Mouse (Mus musculus): ENCODE results near the gene Gimap4. TPM values are rescaled to one million over a fixed set of nuclear protein-coding genes. Genes with fewer than 3 reads are reported as not detected.

The Gimap4 gene
- total RNA-seq, 1 experiment = 0.67 TPM

DNA sequence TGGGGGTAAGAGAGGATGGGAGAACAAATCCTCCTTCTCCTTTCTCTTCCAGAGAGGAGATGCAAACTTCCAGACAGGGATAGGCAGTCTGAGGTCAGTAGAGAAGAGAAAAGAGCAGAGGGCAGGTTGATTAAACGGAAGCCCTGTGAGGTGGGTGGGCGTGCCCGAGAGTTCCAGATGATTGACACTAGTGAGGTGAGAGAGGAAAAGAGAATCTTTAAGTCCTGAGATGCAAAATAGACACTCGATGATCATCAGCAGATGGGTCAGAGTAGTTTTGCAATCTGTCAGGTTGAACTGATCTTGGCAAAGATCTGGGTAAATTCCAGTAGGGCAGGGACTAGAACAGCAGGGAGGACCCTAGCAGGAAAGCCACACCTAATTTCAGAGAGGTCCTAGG, 19.6 kb upstream of the Gimap4 start:
- Histone ChIP-seq H3K27ac (ENCODE audit: insufficient read depth, low read depth, low read length, poor library complexity, severe bottlenecking) (no peak overlapping the region), H3K9me3 (ENCODE audit: control insufficient read depth, insufficient read depth, low read depth, low read length) (no peaks in the 10 kb centered on the region), H3K9ac (ENCODE audit: insufficient read depth, low read depth, low read length, poor library complexity, severe bottlenecking) (no peak overlapping the region), H3K4me1 (ENCODE audit: control insufficient read depth in 2 of 2, insufficient read depth in 2 of 2, low read length in 2 of 2, poor library complexity in 1 of 2) (peaks cover 0 to 2% of the 10 kb centered on the region in 2 experiments; a peak in 1 of 4 replicates), H3K4me3 (ENCODE audit: insufficient read depth in 1 of 2, low read depth in 1 of 2, low read length in 2 of 2, poor library complexity in 1 of 2, severe bottlenecking in 1 of 2) (no peak overlapping the region), H3K36me3 (ENCODE audit: control insufficient read depth, insufficient read depth, low read length, poor library complexity, severe bottlenecking) (no peaks in the 10 kb centered on the region)
- no peak for TF ChIP-seq ZC3H11A (IDR thresholded peaks at IDR 0.05; ENCODE audit: borderline replicate concordance, low read depth, low read length)
- no peak for DNase-seq (ENCODE audit: low read depth, low spot score)
- in situ Hi-C loops (cut with MboI; ENCODE audit: low sequenced_read_pairs in 2 of 2, unreplicated experiment in 2 of 2) = no loop called here

DNA sequence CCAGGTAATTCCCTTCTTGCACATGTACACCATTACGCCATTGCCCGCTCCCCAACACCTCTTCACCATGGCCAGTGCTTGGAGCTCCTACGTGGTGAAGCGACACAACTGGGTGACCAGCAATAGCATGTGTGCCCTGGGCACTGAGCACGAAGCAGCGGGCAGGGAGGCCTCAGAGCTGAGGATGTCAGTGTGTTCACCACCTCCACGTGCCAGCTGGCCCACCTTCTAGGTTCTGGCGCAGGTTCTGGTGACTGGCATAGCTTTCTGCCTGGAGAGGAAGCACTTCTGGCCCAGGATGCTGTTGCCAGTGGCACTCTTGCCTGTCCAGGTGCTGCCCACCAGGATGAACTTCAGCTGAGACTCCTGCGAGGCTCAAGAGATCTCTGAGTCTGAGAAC, 18.9 kb upstream of the Gimap4 start:
- in situ Hi-C loops (cut with MboI; ENCODE audit: low sequenced_read_pairs in 2 of 2, unreplicated experiment in 2 of 2) = no loop called here
- TF ChIP-seq MAFK (IDR thresholded peaks at IDR 0.05; ENCODE audit: insufficient read depth, low read depth, low read length) (no peak), CHD2 (IDR thresholded peaks at IDR 0.05; ENCODE audit: low read depth, low read length) (no peak), ZNF384 (IDR thresholded peaks at IDR 0.05; ENCODE audit: low read depth, low read length) (no peak), HCFC1 (IDR thresholded peaks at IDR 0.05; ENCODE audit: borderline replicate concordance, insufficient read depth, low read length) (no peak), ZC3H11A (IDR thresholded peaks at IDR 0.05; ENCODE audit: borderline replicate concordance, low read depth, low read length) (no peak)
- no peaks in the 10 kb centered on the region for H3K36me3 ChIP-seq (ENCODE audit: control insufficient read depth, insufficient read depth, low read length, poor library complexity, severe bottlenecking)
- DNase-seq (ENCODE audit: low read depth, low spot score) = no peak
- H3K4me1 ChIP-seq (ENCODE audit: control insufficient read depth in 2 of 2, insufficient read depth in 2 of 2, low read length in 2 of 2, poor library complexity in 1 of 2) = peaks cover 0 to 2% of the 10 kb centered on the region in 2 experiments; a peak in 1 of 4 replicates
- no peaks in the 10 kb centered on the region for H3K9me3 ChIP-seq (ENCODE audit: control insufficient read depth, insufficient read depth, low read depth, low read length)
- H3K9ac ChIP-seq (ENCODE audit: insufficient read depth, low read depth, low read length, poor library complexity, severe bottlenecking) = no peak overlapping the region
- H3K27ac ChIP-seq (ENCODE audit: insufficient read depth, low read depth, low read length, poor library complexity, severe bottlenecking) = no peak overlapping the region
- H3K4me3 ChIP-seq (ENCODE audit: insufficient read depth in 1 of 2, low read depth in 1 of 2, low read length in 2 of 2, poor library complexity in 1 of 2, severe bottlenecking in 1 of 2) = no peak overlapping the region

DNA sequence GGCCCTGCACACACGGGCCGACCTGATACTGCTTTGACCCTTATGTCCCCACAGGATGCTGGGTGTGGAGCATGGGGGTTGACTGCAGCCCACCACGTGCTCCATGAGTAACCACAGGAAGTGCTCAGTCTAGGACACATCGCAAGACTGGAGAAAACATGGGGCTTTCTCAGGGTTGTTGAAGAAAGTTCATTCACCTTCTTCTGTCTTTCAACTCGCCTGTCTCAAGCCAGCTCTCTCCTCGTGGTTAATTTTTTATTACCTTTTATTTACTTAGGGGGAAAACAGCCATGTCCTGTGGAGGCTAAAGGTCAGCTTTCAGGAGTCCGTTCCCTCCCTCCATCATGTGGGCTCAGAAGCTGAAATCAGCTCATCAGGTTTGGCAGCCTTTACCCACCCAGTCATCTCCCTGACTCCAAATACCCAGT, 18.2 kb upstream of the Gimap4 start:
- no peak for TF ChIP-seq ZNF384 (IDR thresholded peaks at IDR 0.05; ENCODE audit: low read depth, low read length)
- TF ChIP-seq CHD2 (IDR thresholded peaks at IDR 0.05; ENCODE audit: low read depth, low read length) = no peak
- TF ChIP-seq MAFK (IDR thresholded peaks at IDR 0.05; ENCODE audit: insufficient read depth, low read depth, low read length) = no peak
- no peak for TF ChIP-seq ZC3H11A (IDR thresholded peaks at IDR 0.05; ENCODE audit: borderline replicate concordance, low read depth, low read length)
- TF ChIP-seq HCFC1 (IDR thresholded peaks at IDR 0.05; ENCODE audit: borderline replicate concordance, insufficient read depth, low read length) = no peak
- no peak for DNase-seq (ENCODE audit: low read depth, low spot score)
- H3K4me1 ChIP-seq (ENCODE audit: control insufficient read depth in 2 of 2, insufficient read depth in 2 of 2, low read length in 2 of 2, poor library complexity in 1 of 2) = peaks cover 0 to 2% of the 10 kb centered on the region in 2 experiments; a peak in 1 of 4 replicates
- H3K27ac ChIP-seq (ENCODE audit: insufficient read depth, low read depth, low read length, poor library complexity, severe bottlenecking) = no peak overlapping the region
- H3K36me3 ChIP-seq (ENCODE audit: control insufficient read depth, insufficient read depth, low read length, poor library complexity, severe bottlenecking) = no peaks in the 10 kb centered on the region
- no peak overlapping the region for H3K4me3 ChIP-seq (ENCODE audit: insufficient read depth in 1 of 2, low read depth in 1 of 2, low read length in 2 of 2, poor library complexity in 1 of 2, severe bottlenecking in 1 of 2)
- in situ Hi-C loops (cut with MboI; ENCODE audit: low sequenced_read_pairs in 2 of 2, unreplicated experiment in 2 of 2) = no loop called here
- no peak overlapping the region for H3K9ac ChIP-seq (ENCODE audit: insufficient read depth, low read depth, low read length, poor library complexity, severe bottlenecking)
- no peaks in the 10 kb centered on the region for H3K9me3 ChIP-seq (ENCODE audit: control insufficient read depth, insufficient read depth, low read depth, low read length)

DNA sequence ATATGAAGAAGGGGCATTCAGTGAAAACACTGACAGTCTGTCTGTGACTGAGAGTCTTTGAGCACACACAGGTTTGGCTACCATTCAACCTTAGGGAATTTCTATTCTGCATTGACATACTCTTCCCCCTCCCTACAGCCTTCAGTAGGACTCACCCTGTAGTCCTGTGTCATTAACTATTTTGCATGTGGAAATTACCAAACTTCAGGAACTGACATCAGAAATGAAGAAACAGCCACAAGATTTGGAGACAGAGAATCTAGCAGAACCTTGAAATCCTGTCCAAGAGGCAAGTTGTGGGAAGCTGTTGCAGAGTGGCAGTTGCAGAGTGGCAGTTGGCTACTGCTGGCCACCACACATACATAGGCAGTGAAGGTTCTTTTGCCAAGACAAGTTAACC, 16.3 kb upstream of the Gimap4 start:
- Histone ChIP-seq H3K9ac (ENCODE audit: insufficient read depth, low read depth, low read length, poor library complexity, severe bottlenecking) (no peak overlapping the region), H3K4me1 (ENCODE audit: control insufficient read depth in 2 of 2, insufficient read depth in 2 of 2, low read length in 2 of 2, poor library complexity in 1 of 2) (peaks cover 0 to 2% of the 10 kb centered on the region in 2 experiments; a peak in 1 of 4 replicates), H3K27ac (ENCODE audit: insufficient read depth, low read depth, low read length, poor library complexity, severe bottlenecking) (no peak overlapping the region), H3K36me3 (ENCODE audit: control insufficient read depth, insufficient read depth, low read length, poor library complexity, severe bottlenecking) (no peaks in the 10 kb centered on the region), H3K4me3 (ENCODE audit: insufficient read depth in 1 of 2, low read depth in 1 of 2, low read length in 2 of 2, poor library complexity in 1 of 2, severe bottlenecking in 1 of 2) (no peak overlapping the region), H3K9me3 (ENCODE audit: control insufficient read depth, insufficient read depth, low read depth, low read length) (no peaks in the 10 kb centered on the region)
- in situ Hi-C loops (cut with MboI; ENCODE audit: low sequenced_read_pairs in 2 of 2, unreplicated experiment in 2 of 2) = no loop called here
- no peak for DNase-seq (ENCODE audit: low read depth, low spot score)
- TF ChIP-seq ZNF384 (IDR thresholded peaks at IDR 0.05; ENCODE audit: low read depth, low read length) (no peak), ZC3H11A (IDR thresholded peaks at IDR 0.05; ENCODE audit: borderline replicate concordance, low read depth, low read length) (no peak), MAFK (IDR thresholded peaks at IDR 0.05; ENCODE audit: insufficient read depth, low read depth, low read length) (no peak), CHD2 (IDR thresholded peaks at IDR 0.05; ENCODE audit: low read depth, low read length) (no peak)

DNA sequence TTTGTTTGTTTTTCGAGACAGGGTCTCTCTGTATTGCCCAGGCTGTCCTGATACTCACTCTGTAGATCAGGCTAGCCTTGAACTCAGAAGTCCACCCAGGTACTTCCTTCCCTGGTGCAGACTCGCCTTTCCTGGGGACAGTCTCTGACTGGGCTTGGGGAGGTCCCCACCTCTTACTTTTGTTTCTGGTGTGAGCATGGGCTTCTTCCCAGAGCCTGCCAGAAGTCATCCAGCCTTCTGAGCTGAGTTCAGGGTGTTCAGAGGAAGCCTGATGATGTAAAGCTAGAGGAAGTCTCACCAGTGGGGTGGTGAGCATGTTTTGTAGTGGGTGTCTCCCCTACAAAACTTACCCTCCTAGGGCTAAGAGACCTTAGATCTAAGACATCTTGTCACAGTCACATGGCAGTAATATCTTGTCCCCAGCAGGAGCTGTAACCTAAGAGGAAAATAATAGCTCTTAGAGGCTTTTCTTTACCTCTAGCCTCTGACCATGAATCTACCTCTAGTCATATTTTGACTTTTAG, 14.8 kb upstream of the Gimap4 start:
- H3K4me3 ChIP-seq (ENCODE audit: insufficient read depth in 1 of 2, low read depth in 1 of 2, low read length in 2 of 2, poor library complexity in 1 of 2, severe bottlenecking in 1 of 2) = no peak overlapping the region
- H3K27ac ChIP-seq (ENCODE audit: insufficient read depth, low read depth, low read length, poor library complexity, severe bottlenecking) = no peak overlapping the region
- no peak for TF ChIP-seq HCFC1 (IDR thresholded peaks at IDR 0.05; ENCODE audit: borderline replicate concordance, insufficient read depth, low read length)
- TF ChIP-seq MAFK (IDR thresholded peaks at IDR 0.05; ENCODE audit: insufficient read depth, low read depth, low read length) = no peak
- TF ChIP-seq ZNF384 (IDR thresholded peaks at IDR 0.05; ENCODE audit: low read depth, low read length) = no peak
- no peak for TF ChIP-seq CHD2 (IDR thresholded peaks at IDR 0.05; ENCODE audit: low read depth, low read length)
- TF ChIP-seq ZC3H11A (IDR thresholded peaks at IDR 0.05; ENCODE audit: borderline replicate concordance, low read depth, low read length) = no peak
- no peak overlapping the region for H3K9ac ChIP-seq (ENCODE audit: insufficient read depth, low read depth, low read length, poor library complexity, severe bottlenecking)
- in situ Hi-C loops (cut with MboI; ENCODE audit: low sequenced_read_pairs in 2 of 2, unreplicated experiment in 2 of 2) = no loop called here
- DNase-seq (ENCODE audit: low read depth, low spot score) = no peak
- peaks cover 0 to 2% of the 10 kb centered on the region in 2 experiments; a peak in 1 of 4 replicates for H3K4me1 ChIP-seq (ENCODE audit: control insufficient read depth in 2 of 2, insufficient read depth in 2 of 2, low read length in 2 of 2, poor library complexity in 1 of 2)
- no peaks in the 10 kb centered on the region for H3K36me3 ChIP-seq (ENCODE audit: control insufficient read depth, insufficient read depth, low read length, poor library complexity, severe bottlenecking)
- H3K9me3 ChIP-seq (ENCODE audit: control insufficient read depth, insufficient read depth, low read depth, low read length) = no peaks in the 10 kb centered on the region

All from ES-E14 (cell line).